Mouse (Mus musculus): ENCODE results near the gene Vmn2r98. TPM values are rescaled to one million over a fixed set of nuclear protein-coding genes. Genes with fewer than 3 reads are reported as not detected.
"Not testable (repeated sequence)": the region's sequence is repeated elsewhere in the genome, so short reads cannot be mapped to it uniquely, and the experiment has no call there.

Gene Vmn2r98
- not detected in 2 replicates for polyA plus RNA-seq (2015; fragmentation: Nextera tagmentation; extraction: Ambion mirVana)

GRCm38 (mm10) chr17:19053160-19053559 is at the start of gene Vmn2r98:
Gene Vmn2r98 (plus strand): TSS chr17:19053460.
- H3K27me3 ChIP-seq (ENCODE audit: insufficient read depth, low read length); H3K27ac ChIP-seq; H3K36me3 ChIP-seq (ENCODE audit: insufficient read depth, low read length); H3K4me3 ChIP-seq (replicated peaks; ENCODE audit: low read depth, low read length); ATAC-seq (replicated peaks; ENCODE audit: low FRiP score, low read depth); H3K4me2 ChIP-seq (ENCODE audit: low read length); H3K9me3 ChIP-seq (replicated peaks; ENCODE audit: low read length); H3K9ac ChIP-seq (ENCODE audit: low read depth, low read length); H3K4me1 ChIP-seq (replicated peaks; ENCODE audit: insufficient read depth, low read length); DNase-seq (ENCODE audit: low spot score): not testable (repeated sequence)

GRCm38 (mm10) chr17:19031441-19031840 is 21.8 kb upstream of the Vmn2r98 start:
- H3K9me3 ChIP-seq (replicated peaks; ENCODE audit: low read length); H3K4me2 ChIP-seq (ENCODE audit: low read length); H3K4me1 ChIP-seq (replicated peaks; ENCODE audit: insufficient read depth, low read length); DNase-seq (ENCODE audit: low spot score); H3K4me3 ChIP-seq (replicated peaks; ENCODE audit: low read depth, low read length); ATAC-seq (replicated peaks; ENCODE audit: low FRiP score, low read depth); H3K27ac ChIP-seq; H3K27me3 ChIP-seq (ENCODE audit: insufficient read depth, low read length); H3K36me3 ChIP-seq (ENCODE audit: insufficient read depth, low read length); H3K9ac ChIP-seq (ENCODE audit: low read depth, low read length): not testable (repeated sequence)
- WGBS: 59% methylated on average over 1 of the region's 1 CpGs

GRCm38 (mm10) chr17:19031962-19032361 is 21.3 kb upstream of the Vmn2r98 start:
- Histone ChIP-seq H3K27ac (no peak overlapping the region), H3K4me1 (replicated peaks; ENCODE audit: insufficient read depth, low read length) (no peaks in the 10 kb centered on the region), H3K27me3 (ENCODE audit: insufficient read depth, low read length) (no peaks in the 10 kb centered on the region), H3K9ac (ENCODE audit: low read depth, low read length) (no peak overlapping the region), H3K9me3 (replicated peaks; ENCODE audit: low read length) (no peaks in the 10 kb centered on the region), H3K36me3 (ENCODE audit: insufficient read depth, low read length) (no peaks in the 10 kb centered on the region), H3K4me2 (ENCODE audit: low read length) (no peak overlapping the region), H3K4me3 (replicated peaks; ENCODE audit: low read depth, low read length) (no peak overlapping the region)
- DNase-seq (ENCODE audit: low spot score) (no peak), ATAC-seq (replicated peaks; ENCODE audit: low FRiP score, low read depth) (no peak)
- TF ChIP-seq CTCF (IDR thresholded peaks at IDR 0.05; ENCODE audit: low read depth): no peak
- whole genome bisulfite sequencing: 58% methylated on average over 2 of the region's 2 CpGs

- H3K4me2 ChIP-seq (ENCODE audit: low read length): no peak overlapping the region
- ATAC-seq (replicated peaks; ENCODE audit: low FRiP score, low read depth): no peak
- no peak overlapping the region for H3K9ac ChIP-seq (ENCODE audit: low read depth, low read length)
- no peak overlapping the region for H3K27ac ChIP-seq
- no peaks in the 10 kb centered on the region for H3K4me1 ChIP-seq (replicated peaks; ENCODE audit: insufficient read depth, low read length)
- no peak overlapping the region for H3K4me3 ChIP-seq (replicated peaks; ENCODE audit: low read depth, low read length)
- no peaks in the 10 kb centered on the region for H3K27me3 ChIP-seq (ENCODE audit: insufficient read depth, low read length)
- WGBS: 60% methylated on average over 3 of the region's 3 CpGs
- DNase-seq (ENCODE audit: low spot score): no peak
- H3K36me3 ChIP-seq (ENCODE audit: insufficient read depth, low read length): no peaks in the 10 kb centered on the region
- H3K9me3 ChIP-seq (replicated peaks; ENCODE audit: low read length): no peaks in the 10 kb centered on the region
- no peak for TF ChIP-seq CTCF (IDR thresholded peaks at IDR 0.05; ENCODE audit: low read depth)
These were observed 20.5 kb upstream of the Vmn2r98 start for GRCm38 (mm10) chr17:19032721-19033120.

Other genes with a start within 250 kb of the Vmn2r98 start
- gene Vmn2r97, start 139.2 kb upstream of the Vmn2r98 start, polyA plus RNA-seq (2015; fragmentation: Nextera tagmentation; extraction: Ambion mirVana): not detected in 2 replicates

Measured in kidney, postnatal 0 days (tissue).